Comparison of ENCODE assay signal across 8 mouse cellular contexts in the genomic region with DNA sequence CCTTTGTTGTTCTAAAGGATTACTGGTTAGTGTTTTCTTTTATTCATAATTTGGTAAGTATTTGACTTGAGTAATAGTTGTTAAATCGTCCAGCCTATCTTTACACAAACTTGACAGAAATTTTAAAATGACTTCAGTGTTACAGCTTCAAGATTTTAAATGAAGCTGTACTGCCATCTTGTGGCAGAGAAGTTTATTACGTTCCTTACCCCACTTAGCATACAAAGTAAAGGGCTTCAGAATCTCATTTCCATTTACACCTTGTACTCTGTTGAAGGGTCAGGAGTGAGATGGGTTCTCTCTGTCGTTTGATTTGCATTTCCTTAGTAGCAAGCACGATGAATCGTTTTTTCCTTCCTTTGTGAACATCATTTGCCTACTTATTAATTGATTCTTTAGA. TPM values are rescaled to one million over a fixed set of nuclear protein-coding genes. Genes with fewer than 3 reads are reported as not detected.
DNase-seq lines count a peak whose midpoint lies in the region; ATAC-seq lines count a peak whose summit lies in the region.
"Had no signal": no experiment of that assay in that cellular context is flagged by ENCODE, and none has a peak within 500 bp of the region (broad histone marks: within the 10 kb centered on the region; RNA-seq: fewer than 3 reads in every experiment).

No protein-coding gene starts in this region.

- no peak overlapping the region for H3K9ac ChIP-seq in forebrain, embryonic 16.5 days (replicated peaks; ENCODE audit: low read depth, low read length)

- DNase-seq in kidney, adult 9 months: peak; percentile 74
- DNase-seq in kidney, adult 11 months: no peak
- DNase-seq in CD4-positive, CD25-positive, alpha-beta regulatory T cell, adult 2 months (ENCODE audit: low read depth, low spot score): peak; percentile 69
- peak; percentile 26 for DNase-seq in MEL-GATA-1-ER (ENCODE audit: extremely low read depth, low read depth)
- DNase-seq in left cerebral cortex, postnatal 25 days (ENCODE audit: low spot score in 2 of 2): peak; percentile 63 to 64
- peak; percentile 11 for DNase-seq in right cerebral cortex, postnatal 4 days

- intact Hi-C loops in left cerebral cortex, postnatal 25 days (cut with DNase I): no loop called here

- no peak overlapping the region for H3K27ac ChIP-seq in forebrain, embryonic 16.5 days (ENCODE audit: low read length)

- no peak overlapping the region for H3K4me3 ChIP-seq in forebrain, embryonic 16.5 days (replicated peaks; ENCODE audit: low read length)

- no peaks in the 10 kb centered on the region for H3K27me3 ChIP-seq in forebrain, embryonic 16.5 days (replicated peaks; ENCODE audit: control insufficient read depth, insufficient read depth, low read length)

- no peaks in the 10 kb centered on the region for H3K36me3 ChIP-seq in forebrain, embryonic 16.5 days (ENCODE audit: control insufficient read depth, insufficient read depth)

- no peaks in the 10 kb centered on the region for H3K4me1 ChIP-seq in forebrain, embryonic 16.5 days (replicated peaks; ENCODE audit: control insufficient read depth, insufficient read depth, low read length)

- peak; percentile 40; the same call in 1 of the 2 replicates for ATAC-seq in forebrain, embryonic 16.5 days

- 5% methylated on average over 5 of the region's 5 CpGs for WGBS in forebrain, embryonic 16.5 days

- no peak overlapping the region for H3K4me2 ChIP-seq in forebrain, embryonic 16.5 days (ENCODE audit: low read length)

- no peaks in the 10 kb centered on the region for H3K9me3 ChIP-seq in forebrain, embryonic 16.5 days (ENCODE audit: control insufficient read depth, low read length)

RNA-seq across cellular contexts. Expression of gene Olfr713, which starts 14.9 kb away (rescaled TPM):
- polyA plus RNA-seq in forebrain, embryonic 16.5 days (2015; fragmentation: Nextera tagmentation; extraction: Ambion mirVana): not detected in 2 replicates
- not detected for total RNA-seq in left cerebral cortex, postnatal 25 days (2021)
- polyA plus RNA-seq: lung, embryonic 16.5 days had no signal

RNA-seq across cellular contexts. Expression of gene Olfr714, which starts 24.9 kb away (rescaled TPM):
- polyA plus RNA-seq in forebrain, embryonic 16.5 days (2015; fragmentation: Nextera tagmentation; extraction: Ambion mirVana): not detected in 2 replicates
- not detected for total RNA-seq in left cerebral cortex, postnatal 25 days (2021)
- polyA plus RNA-seq: lung, embryonic 16.5 days had no signal

RNA-seq across cellular contexts. Expression of gene Olfr2, which starts 40.0 kb away (rescaled TPM):
- polyA plus RNA-seq in forebrain, embryonic 16.5 days (2015; fragmentation: Nextera tagmentation; extraction: Ambion mirVana): not detected in 2 replicates
- total RNA-seq in left cerebral cortex, postnatal 25 days (2021): not detected
- polyA plus RNA-seq: lung, embryonic 16.5 days had no signal

RNA-seq across cellular contexts. Expression of gene Olfr17, which starts 47.2 kb away (rescaled TPM):
- polyA plus RNA-seq in forebrain, embryonic 16.5 days (2015; fragmentation: Nextera tagmentation; extraction: Ambion mirVana): not detected in 2 replicates
- total RNA-seq in left cerebral cortex, postnatal 25 days (2021): not detected
- polyA plus RNA-seq: lung, embryonic 16.5 days had no signal
